Mouse (Mus musculus): Measurements from ENCODE around the gene Wnt3a. TPM values are rescaled to one million over a fixed set of nuclear protein-coding genes. Genes with fewer than 3 reads are reported as not detected.
A peak's percentile ranks its signal among the peaks of the same experiment; 100 is the strongest.

Gene Wnt3a
- polyA plus RNA-seq, 1 experiment from 2014 or later, result not detected

DNA sequence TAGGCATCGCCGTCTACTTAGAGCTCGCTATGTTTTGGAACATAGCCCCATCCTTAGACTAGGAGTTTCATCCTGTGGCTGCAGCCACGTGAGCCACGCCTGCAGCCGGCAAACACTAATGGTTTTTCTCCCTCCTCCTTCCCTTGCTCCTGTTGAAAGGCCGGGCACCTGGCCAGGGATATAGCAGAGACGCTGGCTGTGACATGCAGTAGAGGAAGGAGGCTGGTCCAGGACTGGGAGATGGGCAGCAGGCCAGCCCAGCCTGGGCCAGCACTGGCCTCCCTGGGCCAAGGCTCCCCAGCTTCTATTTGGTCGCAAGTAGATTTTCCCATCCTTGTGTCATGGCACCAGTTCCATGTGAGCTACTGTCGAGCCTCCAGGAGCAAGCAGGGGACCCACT lies 7.6 kb downstream of the Wnt3a start:
- Histone ChIP-seq H3K27ac (ENCODE audit: low read depth) (no peak overlapping the region), H3K4me2 (no peak overlapping the region), H3K9me3 (ENCODE audit: low read depth, low read length) (no peaks in the 10 kb centered on the region), H3K36me3 (ENCODE audit: insufficient read depth) (no peaks in the 10 kb centered on the region), H3K4me3 (ENCODE audit: low read depth, low read length) (no peak overlapping the region), H3K4me1 (ENCODE audit: insufficient read depth) (no peaks in the 10 kb centered on the region), H3K27me3 (ENCODE audit: insufficient read depth, low read length) (peaks cover 35% of the 10 kb centered on the region), H3K9ac (no peak overlapping the region)
- DNase-seq (peak; percentile 50), ATAC-seq (ENCODE audit: insufficient read depth) (peak; percentile 62; the same call in 1 of the 2 replicates)
- 55% methylated on average over 10 of the region's 10 CpGs for WGBS
- TF ChIP-seq CTCF (IDR thresholded peaks at IDR 0.05; ENCODE audit: low read depth), result no peak

GRCm38 (mm10) chr11:59282111-59282510 lies 8.4 kb downstream of the Wnt3a start:
- H3K4me3 ChIP-seq (ENCODE audit: low read depth, low read length), result no peak overlapping the region
- no peaks in the 10 kb centered on the region for H3K36me3 ChIP-seq (ENCODE audit: insufficient read depth)
- no peak overlapping the region for H3K27ac ChIP-seq (ENCODE audit: low read depth)
- no peaks in the 10 kb centered on the region for H3K9me3 ChIP-seq (ENCODE audit: low read depth, low read length)
- 60% methylated on average over 5 of the region's 5 CpGs for WGBS
- no peak overlapping the region for H3K4me2 ChIP-seq
- no peak for TF ChIP-seq CTCF (IDR thresholded peaks at IDR 0.05; ENCODE audit: low read depth)
- H3K9ac ChIP-seq, result no peak overlapping the region
- peaks cover 27% of the 10 kb centered on the region for H3K27me3 ChIP-seq (ENCODE audit: insufficient read depth, low read length)
- H3K4me1 ChIP-seq (ENCODE audit: insufficient read depth), result no peaks in the 10 kb centered on the region
- no peak for ATAC-seq (ENCODE audit: insufficient read depth)
- no peak for DNase-seq

DNA sequence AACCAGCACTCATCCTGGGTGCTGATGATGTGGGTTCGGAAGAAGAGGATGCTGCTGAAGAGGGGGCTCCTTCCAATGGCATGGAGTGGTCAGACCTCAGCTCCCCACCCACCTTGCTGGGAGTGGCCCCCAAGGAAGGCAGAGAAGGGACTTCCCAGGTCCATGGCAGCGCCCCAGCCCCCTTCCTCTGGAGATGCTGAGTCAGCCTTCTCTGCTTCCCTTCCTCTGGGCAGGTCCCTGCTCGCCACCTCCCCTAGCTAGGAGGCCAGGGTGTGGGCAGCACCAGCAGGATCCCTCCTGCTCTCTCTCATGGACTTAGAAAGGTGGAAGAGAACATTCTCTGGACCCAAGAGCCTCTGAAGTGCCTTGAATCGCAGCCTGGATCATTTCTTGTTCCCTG lies 12.5 kb downstream of the Wnt3a start:
- Histone ChIP-seq H3K4me3 (ENCODE audit: low read depth, low read length) (no peak overlapping the region), H3K9me3 (ENCODE audit: low read depth, low read length) (no peaks in the 10 kb centered on the region), H3K4me2 (no peak overlapping the region), H3K4me1 (ENCODE audit: insufficient read depth) (no peaks in the 10 kb centered on the region), H3K27me3 (ENCODE audit: insufficient read depth, low read length) (no peaks in the 10 kb centered on the region; the same call in 1 of the 2 replicates), H3K27ac (ENCODE audit: low read depth) (no peak overlapping the region), H3K36me3 (ENCODE audit: insufficient read depth) (no peaks in the 10 kb centered on the region), H3K9ac (no peak overlapping the region)
- DNase-seq, result no peak
- ATAC-seq (ENCODE audit: insufficient read depth), result no peak
- TF ChIP-seq CTCF (IDR thresholded peaks at IDR 0.05; ENCODE audit: low read depth), result no peak
- 63% methylated on average over 4 of the region's 4 CpGs for WGBS

DNA sequence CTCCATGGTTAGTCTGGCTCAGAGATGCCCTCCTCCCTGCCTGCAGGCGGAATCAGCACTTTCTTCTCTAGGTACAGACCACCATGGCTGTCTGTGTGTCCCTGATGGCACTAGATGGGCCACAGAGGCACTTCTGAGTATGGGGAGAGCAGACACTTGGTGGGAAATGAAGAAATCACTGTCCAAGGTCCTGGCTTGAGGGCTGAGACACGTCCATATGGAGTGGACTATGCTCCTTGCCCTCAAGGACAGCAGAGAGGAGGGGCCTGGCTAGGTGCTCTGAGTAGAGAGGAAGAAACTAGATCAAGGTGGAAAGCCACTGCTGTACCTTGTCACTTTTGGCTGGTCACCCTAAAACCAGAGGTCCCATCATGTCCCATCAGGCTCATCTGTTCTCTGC lies 13.7 kb downstream of the Wnt3a start:
- ATAC-seq (ENCODE audit: insufficient read depth) (no peak), DNase-seq (peak; percentile 55)
- no peak overlapping the region for H3K9ac ChIP-seq
- H3K27me3 ChIP-seq (ENCODE audit: insufficient read depth, low read length), result no peaks in the 10 kb centered on the region; the same call in 1 of the 2 replicates
- 28% methylated on average over 2 of the region's 2 CpGs for whole genome bisulfite sequencing
- no peaks in the 10 kb centered on the region for H3K4me1 ChIP-seq (ENCODE audit: insufficient read depth)
- no peak overlapping the region for H3K4me2 ChIP-seq
- no peak overlapping the region for H3K4me3 ChIP-seq (ENCODE audit: low read depth, low read length)
- no peaks in the 10 kb centered on the region for H3K9me3 ChIP-seq (ENCODE audit: low read depth, low read length)
- no peak overlapping the region for H3K27ac ChIP-seq (ENCODE audit: low read depth)
- no peaks in the 10 kb centered on the region for H3K36me3 ChIP-seq (ENCODE audit: insufficient read depth)
- no peak for TF ChIP-seq CTCF (IDR thresholded peaks at IDR 0.05; ENCODE audit: low read depth)

DNA sequence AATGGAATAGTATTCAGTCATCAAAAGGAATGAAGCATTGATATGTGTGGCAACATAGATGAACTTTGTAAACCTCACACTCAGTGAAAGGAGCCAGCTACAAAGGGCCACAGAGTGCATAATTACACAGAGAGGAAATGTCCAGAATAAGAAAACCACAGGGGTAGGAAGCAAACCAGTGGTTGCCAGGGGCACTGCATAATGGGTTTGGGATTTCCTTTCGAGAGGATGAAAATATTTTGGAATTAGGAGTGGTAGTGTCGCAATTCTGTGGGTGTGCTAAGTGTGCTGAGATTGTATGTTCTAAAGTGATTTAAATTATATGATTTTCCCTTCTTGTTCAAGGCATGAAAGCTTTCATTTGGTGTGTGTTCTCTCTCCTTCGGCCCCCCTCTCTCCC lies 16.4 kb downstream of the Wnt3a start:
- Histone ChIP-seq H3K36me3 (ENCODE audit: insufficient read depth) (no peaks in the 10 kb centered on the region), H3K27ac (ENCODE audit: low read depth) (no peak overlapping the region), H3K9me3 (ENCODE audit: low read depth, low read length) (no peaks in the 10 kb centered on the region), H3K27me3 (ENCODE audit: insufficient read depth, low read length) (no peaks in the 10 kb centered on the region), H3K4me3 (ENCODE audit: low read depth, low read length) (no peak overlapping the region), H3K9ac (no peak overlapping the region), H3K4me1 (ENCODE audit: insufficient read depth) (no peaks in the 10 kb centered on the region), H3K4me2 (no peak overlapping the region)
- 79% methylated on average over 3 of the region's 3 CpGs for WGBS
- no peak for ATAC-seq (ENCODE audit: insufficient read depth)
- TF ChIP-seq CTCF (IDR thresholded peaks at IDR 0.05; ENCODE audit: low read depth), result no peak
- no peak for DNase-seq

GRCm38 (mm10) chr11:59266727-59267126 lies 23.8 kb downstream of the Wnt3a start:
- DNase-seq (no peak), ATAC-seq (ENCODE audit: insufficient read depth) (no peak)
- H3K9ac ChIP-seq, result no peak overlapping the region
- peaks cover 25% of the 10 kb centered on the region for H3K27me3 ChIP-seq (ENCODE audit: insufficient read depth, low read length)
- H3K36me3 ChIP-seq (ENCODE audit: insufficient read depth), result no peaks in the 10 kb centered on the region
- no peaks in the 10 kb centered on the region for H3K9me3 ChIP-seq (ENCODE audit: low read depth, low read length)
- no peak overlapping the region for H3K27ac ChIP-seq (ENCODE audit: low read depth)
- H3K4me1 ChIP-seq (ENCODE audit: insufficient read depth), result peaks cover 7% of the 10 kb centered on the region; the same call in 1 of the 2 replicates
- H3K4me3 ChIP-seq (ENCODE audit: low read depth, low read length), result no peak overlapping the region
- TF ChIP-seq CTCF (IDR thresholded peaks at IDR 0.05; ENCODE audit: low read depth), result no peak
- WGBS, result 20% methylated on average over 6 of the region's 6 CpGs
- H3K4me2 ChIP-seq, result no peak overlapping the region

- DNase-seq, result no peak
- Histone ChIP-seq H3K9me3 (ENCODE audit: low read depth, low read length) (no peaks in the 10 kb centered on the region), H3K36me3 (ENCODE audit: insufficient read depth) (no peaks in the 10 kb centered on the region), H3K27me3 (ENCODE audit: insufficient read depth, low read length) (peaks cover 25% of the 10 kb centered on the region), H3K9ac (no peak overlapping the region), H3K4me2 (no peak overlapping the region), H3K4me3 (ENCODE audit: low read depth, low read length) (no peak overlapping the region), H3K27ac (ENCODE audit: low read depth) (no peak overlapping the region), H3K4me1 (ENCODE audit: insufficient read depth) (peaks cover 7% of the 10 kb centered on the region; the same call in 1 of the 2 replicates)
- no peak for ATAC-seq (ENCODE audit: insufficient read depth)
- TF ChIP-seq CTCF (IDR thresholded peaks at IDR 0.05; ENCODE audit: low read depth), result no peak
- WGBS, result 50% methylated on average over 8 of the region's 8 CpGs
Observed at GRCm38 (mm10) chr11:59265154-59265813, 25.3 kb downstream of the Wnt3a start.
